Mouse (Mus musculus) liver, postnatal 0 days (tissue): Measurements from ENCODE around the gene Lrrc2.

Experiments used
- CTCF ChIP-seq: sonication (generic); IDR thresholded peaks from 2 replicates; pipeline ENCODE4 v1.5.1; 2016; ENCODE audit warnings: antibody characterized with exemption, low read depth
- EP300 ChIP-seq: IDR thresholded peaks from 2 replicates; pipeline ENCODE4 v1.6.1; 2016; ENCODE audit warnings: antibody characterized with exemption, low read depth, mild to moderate bottlenecking

GRCm38 (mm10) chr9:110948813-110949310 lies 2.5 kb upstream of the Lrrc2 start:
- TF ChIP-seq CTCF (no peak), EP300 (no peak)
